Mouse (Mus musculus) testis, adult 2 months (tissue): ENCODE results near the gene Tas2r121.

Experiments used
- CTCF ChIP-seq: fragments of 200-500 bp; IDR thresholded peaks from 2 replicates; pipeline ENCODE4 v1.5.1; 2012; ENCODE audit warnings: low read depth, mild to moderate bottlenecking, inconsistent platforms, low read length, moderate library complexity; ENCODE audit not compliant: control insufficient read depth, insufficient read depth, insufficient replicate concordance
- POLR2A ChIP-seq: fragments of 200-500 bp; IDR thresholded peaks from 2 replicates; pipeline ENCODE4 v1.6.1; 2012; ENCODE audit warnings: low read depth, mild to moderate bottlenecking, inconsistent platforms, low read length, moderate library complexity; ENCODE audit not compliant: control insufficient read depth

GRCm38 (mm10) chr6:132750206-132750605 lies 49.4 kb upstream of the Tas2r121 start:
- TF ChIP-seq POLR2A, result no peak
- TF ChIP-seq CTCF, result no peak
